Mouse (Mus musculus): ENCODE data around the gene Paxx. TPM values are rescaled to one million over a fixed set of nuclear protein-coding genes. Genes with fewer than 3 reads are reported as not detected.
"Not testable (repeated sequence)": the region's sequence is repeated elsewhere in the genome, so short reads cannot be mapped to it uniquely, and the experiment has no call there.

The Paxx gene
- total RNA-seq, 2 experiments from 2014 or later = 41.0 to 48.5 TPM

DNA sequence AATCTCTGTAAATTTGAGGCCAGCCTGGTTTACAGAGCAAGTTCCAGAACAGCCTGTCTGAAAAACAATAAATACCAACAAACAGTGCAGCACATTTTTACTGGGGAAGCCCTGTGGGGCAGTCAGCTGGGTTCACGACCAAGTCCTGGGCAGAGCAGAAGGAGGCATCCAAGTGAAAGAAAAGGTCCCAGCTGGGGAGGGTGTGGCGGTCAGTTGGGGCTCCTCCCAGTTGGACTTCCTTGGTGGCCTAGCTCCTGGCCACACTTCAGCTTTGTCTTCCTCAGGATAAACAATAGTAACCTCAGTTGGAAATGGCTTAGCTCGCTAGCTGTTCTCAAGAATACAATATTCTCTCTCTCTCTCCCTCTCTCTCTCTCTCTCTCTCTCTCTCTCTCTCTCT lies 43.5 kb downstream of the Paxx start:
- DNase-seq (ENCODE audit: low spot score in 2 of 2) = no peak

DNA sequence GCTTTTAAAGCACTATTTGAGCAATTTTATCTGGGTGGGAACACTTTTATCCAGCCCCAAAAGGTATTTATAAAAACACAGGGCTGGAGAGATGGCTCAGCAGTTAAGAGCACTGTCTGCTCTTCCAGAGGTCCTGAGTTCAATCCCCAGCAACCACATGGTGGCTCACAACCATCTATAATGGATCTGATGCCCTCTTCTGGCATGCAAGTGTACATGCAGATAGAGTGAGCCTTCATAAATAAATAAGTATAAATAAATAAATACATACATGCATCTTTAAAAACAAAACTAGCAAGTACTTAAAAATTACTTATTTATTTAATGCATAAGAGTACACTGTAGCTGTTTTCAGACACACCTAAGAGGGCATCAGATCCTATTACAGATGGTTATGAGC lies 47.5 kb downstream of the Paxx start:
- DNase-seq (ENCODE audit: low spot score in 2 of 2) = not testable (repeated sequence)

DNA sequence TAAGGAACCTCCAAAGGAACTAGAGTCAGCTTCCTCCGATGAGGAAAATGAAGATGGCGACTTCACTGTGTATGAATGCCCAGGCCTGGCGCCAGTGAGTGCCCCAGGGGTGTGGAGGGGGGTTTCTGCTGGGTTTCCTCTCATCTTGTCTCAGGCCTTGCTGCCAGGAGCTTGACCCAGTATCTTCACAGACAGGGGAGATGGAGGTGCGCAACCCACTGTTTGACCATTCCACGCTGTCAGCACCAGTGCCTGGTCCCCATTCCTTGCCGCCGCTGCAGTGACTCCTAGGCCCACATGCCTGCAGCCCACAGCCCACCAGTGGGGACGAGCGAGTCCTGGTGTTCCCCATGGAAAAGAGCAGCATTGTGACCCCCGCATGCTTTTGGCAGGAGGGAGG lies 52.0 kb downstream of the Paxx start:
- no peak for DNase-seq (ENCODE audit: low spot score in 2 of 2)

Small RNA genes lying within 50 kb of the gene (microRNA-seq; reads per million reads assigned to microRNA genes)
- gene Mir3087 = 1.1 reads per million

Other genes starting within 250 kb of the Paxx start
- gene Nelfb, start 249.6 kb downstream of the Paxx start, total RNA-seq (2021) = 10 to 100 TPM; 64.8 to 65.8 TPM
- not detected for gene Stpg3, start 246.5 kb downstream of the Paxx start, total RNA-seq (2021)
- under 1 TPM; 0.45 to 0.68 TPM for gene Fam166a, start 242.3 kb downstream of the Paxx start, total RNA-seq (2021)
- gene Tubb4b, start 236.4 kb downstream of the Paxx start, total RNA-seq (2021) = 100 to 1,000 TPM; 235 to 257 TPM
- under 1 TPM in 1 of 2 experiments, not detected in 1; 0.95 TPM for gene Slc34a3, start 226.7 kb downstream of the Paxx start, total RNA-seq (2021)
- gene Rnf224, start 224.3 kb downstream of the Paxx start, total RNA-seq (2021) = not detected
- 10 to 100 TPM; 14.3 to 18.7 TPM for gene Rnf208, start 218.8 kb downstream of the Paxx start, total RNA-seq (2021)
- gene Cysrt1, start 218.6 kb downstream of the Paxx start, total RNA-seq (2021) = not detected
- gene AL732309.1, start 214.2 kb downstream of the Paxx start, total RNA-seq (2021) = 1 to 10 TPM; 4.4 to 5.9 TPM
- 10 to 100 TPM; 28.9 to 38.5 TPM for gene Tmem203, start 205.7 kb downstream of the Paxx start, total RNA-seq (2021)
- 10 to 100 TPM; 15.5 to 18.7 TPM for gene Tprn, start 198.5 kb downstream of the Paxx start, total RNA-seq (2021)
- gene Ssna1, start 188.7 kb downstream of the Paxx start, total RNA-seq (2021) = 10 to 100 TPM; 56.0 to 56.8 TPM
- 100 to 1,000 TPM; 110 to 115 TPM for gene Anapc2, start 188.6 kb downstream of the Paxx start, total RNA-seq (2021)
- gene Tmem210, start 172.9 kb downstream of the Paxx start, total RNA-seq (2021) = not detected
- gene Lrrc26, start 171.2 kb downstream of the Paxx start, total RNA-seq (2021) = not detected
- gene Grin1, start 141.9 kb downstream of the Paxx start, total RNA-seq (2021) = 10 to 100 TPM; 15.0 to 15.2 TPM
- gene Man1b1, start 128.8 kb downstream of the Paxx start, total RNA-seq (2021) = 10 to 100 TPM; 57.5 to 62.5 TPM
- 10 to 100 TPM; 32.1 to 33.9 TPM for gene Dpp7, start 104.7 kb downstream of the Paxx start, total RNA-seq (2021)
- gene Uap1l1, start 95.4 kb downstream of the Paxx start, total RNA-seq (2021) = 10 to 100 TPM; 18.6 to 24.0 TPM
- 1 to 10 TPM; 9.3 to 9.4 TPM for gene Sapcd2, start 88.8 kb downstream of the Paxx start, total RNA-seq (2021)
- gene Entpd2, start 65.2 kb downstream of the Paxx start, total RNA-seq (2021) = 10 to 100 TPM in 1 of 2 experiments, 1 to 10 TPM in 1; 10.0 to 11.8 TPM
- gene Npdc1, start 61.7 kb downstream of the Paxx start, total RNA-seq (2021) = 100 to 1,000 TPM; 102 to 112 TPM
- gene Fut7, start 37.8 kb downstream of the Paxx start, total RNA-seq (2021) = under 1 TPM in 1 of 2 experiments, not detected in 1; 0.82 TPM
- gene Abca2, start 32.4 kb downstream of the Paxx start, total RNA-seq (2021) = 10 to 100 TPM; 30.4 to 34.3 TPM
- 1 to 10 TPM; 1.4 to 1.7 TPM for gene Clic3, start 4.3 kb downstream of the Paxx start, total RNA-seq (2021)
- 1 to 10 TPM; 3.6 to 6.5 TPM for gene Ptgds, start 9.0 kb upstream of the Paxx start, total RNA-seq (2021)
- gene Lcn12, start 32.8 kb upstream of the Paxx start, total RNA-seq (2021) = not detected
- gene Fbxw5, start 39.7 kb upstream of the Paxx start, total RNA-seq (2021) = 100 to 1,000 TPM in 1 of 2 experiments, 10 to 100 TPM in 1; 99.5 to 118 TPM
- gene C8g, start 40.6 kb upstream of the Paxx start, total RNA-seq (2021) = 1 to 10 TPM; 1.0 to 9.9 TPM
- gene Traf2, start 85.8 kb upstream of the Paxx start, total RNA-seq (2021) = 10 to 100 TPM; 19.2 to 20.5 TPM
- 100 to 1,000 TPM; 171 to 191 TPM for gene Edf1, start 96.8 kb upstream of the Paxx start, total RNA-seq (2021)
- gene Mamdc4, start 113.8 kb upstream of the Paxx start, total RNA-seq (2021) = 1 to 10 TPM; 4.1 to 7.1 TPM
- gene Phpt1, start 114.1 kb upstream of the Paxx start, total RNA-seq (2021) = 10 to 100 TPM; 74.7 to 80.0 TPM
- 1 to 10 TPM; 4.6 to 5.3 TPM for gene Ajm1, start 120.7 kb upstream of the Paxx start, total RNA-seq (2021)
- 100 to 1,000 TPM; 117 to 128 TPM for gene Rabl6, start 147.4 kb upstream of the Paxx start, total RNA-seq (2021)
- gene Ccdc183, start 156.6 kb upstream of the Paxx start, total RNA-seq (2021) = under 1 TPM in 1 of 2 experiments, not detected in 1; 0.11 TPM
- gene Tmem141, start 160.9 kb upstream of the Paxx start, total RNA-seq (2021) = 10 to 100 TPM; 37.1 to 39.5 TPM
- 10 to 100 TPM; 10.2 to 14.4 TPM for gene Fcna, start 166.9 kb upstream of the Paxx start, total RNA-seq (2021)
- under 1 TPM in 1 of 2 experiments, not detected in 1; 0.68 TPM for gene Lcn8, start 192.0 kb upstream of the Paxx start, total RNA-seq (2021)
- gene Lcn5, start 196.9 kb upstream of the Paxx start, total RNA-seq (2021) = not detected
- not detected for gene Lcn6, start 215.7 kb upstream of the Paxx start, total RNA-seq (2021)
- gene Lcn10, start 221.6 kb upstream of the Paxx start, total RNA-seq (2021) = not detected
- gene Obp2a, start 238.9 kb upstream of the Paxx start, total RNA-seq (2021) = 1 to 10 TPM; 6.6 to 6.9 TPM
- gene Bmyc, start 245.6 kb upstream of the Paxx start, total RNA-seq (2021) = 10 to 100 TPM; 74.3 to 75.0 TPM

Measured in adrenal gland, postnatal 4 days (tissue).